Mouse (Mus musculus) G1E (cell line): ENCODE data around the gene Bicral. TPM values are rescaled to one million over a fixed set of nuclear protein-coding genes. Genes with fewer than 3 reads are reported as not detected.
"Not testable (repeated sequence)": the region's sequence is repeated elsewhere in the genome, so short reads cannot be mapped to it uniquely, and the experiment has no call there.

Source experiments
- ATAC-seq: 2 replicates; pipeline ENCODE4 v1.8.0; 2016; ENCODE audit warnings: mild to moderate bottlenecking; ENCODE audit not compliant: insufficient number of reproducible peaks, poor library complexity, low FRiP score, severe bottlenecking; ENCODE audit errors: extremely low read depth
- DNase-seq: peaks from one replicate; pipeline ENCODE4 v3.0.0; 2012; ENCODE audit warnings: low spot score
- H3K27me3 ChIP-seq: 2 replicates; pipeline ENCODE4 v1.6.1; 2012; ENCODE audit warnings: mild to moderate bottlenecking, low read length, inconsistent platforms; ENCODE audit not compliant: insufficient read depth
- H3K36me3 ChIP-seq: replicated peaks from 2 replicates; pipeline ENCODE3; 2012; ENCODE audit warnings: mild to moderate bottlenecking, inconsistent platforms
- H3K4me1 ChIP-seq: 2 replicates; pipeline ENCODE4 v1.6.1; 2012; ENCODE audit warnings: low read depth, low read length, inconsistent platforms, mixed read lengths; ENCODE audit not compliant: insufficient read depth
- H3K4me3 ChIP-seq: 2 replicates; pipeline ENCODE4 v1.5.1; 2012; ENCODE audit warnings: low read depth, mild to moderate bottlenecking, inconsistent platforms, low read length, moderate library complexity, mixed read lengths
- H3K9me3 ChIP-seq: replicated peaks from 2 replicates; pipeline ENCODE4 v1.6.1; 2012; ENCODE audit warnings: inconsistent platforms
- CTCF ChIP-seq: IDR thresholded peaks from 2 replicates; pipeline ENCODE4 v1.5.1; 2012; ENCODE audit warnings: low read depth, low read length, inconsistent platforms, mixed read lengths
- GATA1 ChIP-seq: IDR thresholded peaks from 2 replicates; pipeline ENCODE4 v1.6.1; 2012; ENCODE audit warnings: borderline replicate concordance, low read length, inconsistent platforms, mixed read lengths
- GATA2 ChIP-seq: IDR thresholded peaks from 2 replicates; pipeline ENCODE4 v1.6.1; 2012; ENCODE audit warnings: low read depth, low read length, inconsistent platforms, borderline replicate concordance
- POLR2AphosphoS5 ChIP-seq: IDR thresholded peaks from 2 replicates; pipeline ENCODE4 v1.6.1; 2012; ENCODE audit warnings: low read depth, low read length, inconsistent platforms; ENCODE audit not compliant: insufficient replicate concordance
- TAL1 ChIP-seq: conservative IDR thresholded peaks from 2 replicates; pipeline ENCODE4 v1.6.1; 2012; ENCODE audit warnings: low read depth, low read length, inconsistent platforms, mixed read lengths
- polyA plus RNA-seq: library from polyadenylated mRNA; stranded (reverse); fragments of >175 nt; gene quantifications from 2 replicates; pipeline ENCODE4 v1.2.3, GENCODE M21; 2012
- total RNA-seq, 2 experiments: library from RNA; stranded (forward) in 1 of 2; stranded (reverse) in 1 of 2; fragments of 200-1000 nt in 1 of 2; fragments of >200 nt in 1 of 2; fragmentation: Nextera tagmentation in 1 of 2; gene quantifications; 2 replicates each; pipeline ENCODE4 v1.2.3; 2014 to 2017

Bicral gene
- total and polyA plus RNA-seq, 3 experiments = 12.9 to 34.4 (median 13.4) TPM

DNA sequence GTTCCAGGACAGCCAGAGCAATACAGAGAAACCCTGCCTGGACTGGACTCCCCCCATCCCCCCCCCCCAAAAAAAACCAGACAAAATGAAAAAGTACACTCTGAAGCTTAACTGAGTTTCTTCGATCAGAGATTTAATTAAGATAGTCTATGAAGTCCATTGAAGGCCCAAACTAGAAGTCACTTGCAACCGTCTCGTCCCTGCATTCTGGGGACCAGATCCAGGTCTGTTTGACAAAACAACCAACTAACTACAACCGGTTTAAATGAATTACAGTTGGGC is 2.2 kb downstream of the Bicral start:
- Histone ChIP-seq H3K36me3 (peaks cover 28% of the 10 kb centered on the region), H3K4me1 (peaks cover 37% of the 10 kb centered on the region), H3K4me3 (peak overlapping the region; percentile 84), H3K9me3 (no peaks in the 10 kb centered on the region), H3K27me3 (no peaks in the 10 kb centered on the region)
- DNase-seq = no peak
- no peak for TF ChIP-seq TAL1
- ATAC-seq = no peak

DNA sequence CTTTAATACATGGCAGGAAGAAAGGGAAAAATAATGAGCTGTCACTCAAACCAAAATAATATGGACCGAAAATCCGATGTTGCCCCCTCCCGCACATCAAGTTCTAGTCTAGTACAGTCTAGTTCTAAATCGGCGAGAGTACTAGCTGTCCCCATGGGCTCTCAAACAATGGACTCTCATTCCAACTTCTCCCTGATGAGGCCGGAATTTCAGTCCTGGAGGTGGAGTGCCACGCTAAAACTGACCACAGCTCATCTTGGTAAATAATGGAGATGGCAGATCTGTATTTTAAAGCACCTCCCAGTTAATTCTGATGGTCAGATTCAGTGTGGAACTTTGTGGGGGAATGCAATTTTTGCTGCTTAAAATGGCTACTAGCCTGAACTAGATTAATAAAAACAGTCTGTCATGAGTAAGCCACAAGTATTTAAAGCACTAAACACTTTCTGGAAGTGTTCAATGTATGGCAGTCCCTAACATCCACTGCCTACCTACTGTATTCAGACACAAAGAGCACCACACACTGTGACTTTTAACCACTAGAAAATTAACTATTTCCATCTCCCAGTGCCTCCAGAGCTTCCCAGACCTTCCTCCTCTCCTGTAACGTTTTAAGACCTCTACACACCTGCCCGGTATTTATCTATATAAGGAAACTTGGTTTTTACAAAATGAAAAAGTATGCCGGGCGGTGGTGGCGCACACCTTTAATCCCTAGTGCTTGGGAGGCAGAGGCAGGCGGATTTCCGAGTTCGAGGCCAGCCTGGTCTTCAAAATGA is 2.8 kb downstream of the Bicral start:
- H3K36me3 ChIP-seq = peaks cover 33% of the 10 kb centered on the region
- no peak for DNase-seq
- peak overlapping the region; percentile 84 for H3K4me3 ChIP-seq
- no peaks in the 10 kb centered on the region for H3K9me3 ChIP-seq
- peaks cover 37% of the 10 kb centered on the region for H3K4me1 ChIP-seq
- no peak for TF ChIP-seq TAL1
- no peaks in the 10 kb centered on the region for H3K27me3 ChIP-seq
- no peak for ATAC-seq

DNA sequence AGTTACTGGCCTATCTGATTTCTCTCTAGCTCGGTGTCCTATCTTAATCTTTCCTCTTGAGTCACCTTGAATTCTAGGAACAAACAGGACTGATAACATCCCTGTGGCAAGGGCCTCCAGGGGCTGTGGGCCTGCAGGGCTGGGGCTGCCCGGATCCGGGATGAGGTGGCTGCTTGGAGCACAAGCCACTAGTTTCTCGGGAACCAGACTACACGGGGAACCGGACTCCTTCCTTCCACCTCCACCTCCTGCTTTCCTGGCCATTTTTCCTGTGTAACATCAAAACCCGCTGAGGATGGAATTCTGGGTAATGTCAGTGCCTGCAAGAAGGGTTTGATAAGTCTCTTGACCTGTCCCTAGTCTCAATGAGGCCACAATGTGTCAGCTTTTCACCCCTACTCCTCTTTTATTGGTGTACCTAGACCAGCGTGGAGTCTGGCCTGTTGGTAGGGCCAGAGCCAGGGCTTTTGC is 3.6 kb downstream of the Bicral start:
- Histone ChIP-seq H3K36me3 (peaks cover 40% of the 10 kb centered on the region), H3K9me3 (no peaks in the 10 kb centered on the region), H3K4me1 (peaks cover 37% of the 10 kb centered on the region), H3K27me3 (no peaks in the 10 kb centered on the region), H3K4me3 (peak overlapping the region; percentile 54; the same call in 1 of the 2 replicates)
- ATAC-seq = no peak
- TF ChIP-seq CTCF (no peak), POLR2AphosphoS5 (no peak), TAL1 (no peak), GATA1 (no peak), GATA2 (no peak)
- no peak for DNase-seq

DNA sequence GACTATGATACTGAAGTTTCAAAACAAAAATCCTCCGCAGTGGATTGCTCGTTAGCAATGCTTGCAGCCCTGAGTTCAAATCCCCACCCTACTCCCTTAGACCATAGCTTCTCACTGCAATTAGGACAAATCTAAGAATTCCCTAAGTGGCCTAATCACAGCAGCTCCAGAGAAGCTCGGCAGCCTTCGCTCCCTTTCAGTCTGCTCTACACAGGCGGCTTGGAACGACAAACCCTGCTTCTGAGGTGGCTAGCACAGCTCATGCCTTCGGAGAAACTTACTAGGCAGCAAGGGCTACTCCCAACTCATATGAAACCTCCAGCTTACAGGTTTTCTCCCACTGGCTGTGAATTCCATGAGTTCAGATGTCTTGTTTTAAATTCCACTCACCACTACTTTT is 4.2 kb downstream of the Bicral start:
- Histone ChIP-seq H3K27me3 (no peaks in the 10 kb centered on the region), H3K4me1 (peaks cover 40% of the 10 kb centered on the region), H3K4me3 (no peak overlapping the region; the same call in 1 of the 2 replicates), H3K9me3 (no peaks in the 10 kb centered on the region), H3K36me3 (peaks cover 46% of the 10 kb centered on the region)
- TF ChIP-seq GATA2 (no peak), CTCF (no peak), GATA1 (no peak), TAL1 (no peak), POLR2AphosphoS5 (no peak)
- ATAC-seq = no peak
- DNase-seq = no peak

DNA sequence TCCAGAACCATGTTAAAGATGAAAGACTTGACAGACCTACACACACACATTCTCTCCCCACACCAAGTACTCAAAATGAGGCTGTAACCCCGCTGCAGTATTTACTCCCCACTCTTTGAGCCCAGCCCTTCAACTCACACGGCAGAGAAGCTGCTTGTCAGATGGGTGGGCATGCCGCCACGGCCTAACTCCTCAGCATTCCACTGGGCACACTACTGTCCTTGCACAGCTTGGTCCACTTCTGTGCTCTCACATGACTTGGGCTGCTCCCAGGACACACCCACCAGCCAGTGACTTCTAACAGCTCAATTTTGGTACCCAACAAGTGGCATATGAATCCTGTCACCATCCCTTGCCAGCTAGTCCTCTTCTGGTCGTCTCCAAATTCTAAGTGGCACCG is 5.0 kb downstream of the Bicral start:
- Histone ChIP-seq H3K27me3 (no peaks in the 10 kb centered on the region), H3K36me3 (peaks cover 52% of the 10 kb centered on the region), H3K4me1 (peaks cover 40% of the 10 kb centered on the region), H3K9me3 (no peaks in the 10 kb centered on the region), H3K4me3 (peak overlapping the region; percentile 30; the same call in 1 of the 2 replicates)
- ATAC-seq (no peak), DNase-seq (no peak)
- TF ChIP-seq TAL1 (no peak), GATA2 (no peak), POLR2AphosphoS5 (no peak), CTCF (no peak), GATA1 (no peak)

DNA sequence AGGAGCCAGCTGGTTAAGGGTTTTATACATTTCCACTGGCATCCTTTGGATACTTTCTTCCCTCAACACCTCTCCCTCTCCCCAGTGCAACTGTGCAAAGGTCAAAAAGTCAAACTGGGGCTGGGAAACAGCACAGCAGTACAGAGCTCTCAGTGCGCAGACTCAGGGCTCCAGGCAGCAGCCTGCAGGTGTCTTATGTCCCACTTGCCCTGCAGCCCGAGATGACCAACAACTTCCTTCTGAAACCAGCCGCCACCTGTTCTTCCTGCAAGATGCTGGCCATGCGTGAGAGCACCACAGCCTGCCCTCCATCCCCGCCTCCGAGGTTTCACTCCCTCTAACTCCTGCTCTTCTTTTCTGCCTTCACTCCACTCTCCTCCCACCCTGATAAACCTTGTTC is 5.6 kb downstream of the Bicral start:
- Histone ChIP-seq H3K4me3 (no peak overlapping the region; the same call in 1 of the 2 replicates), H3K27me3 (no peaks in the 10 kb centered on the region), H3K9me3 (no peaks in the 10 kb centered on the region), H3K36me3 (peaks cover 55% of the 10 kb centered on the region), H3K4me1 (peaks cover 40% of the 10 kb centered on the region)
- TF ChIP-seq TAL1 (no peak), GATA2 (no peak), POLR2AphosphoS5 (no peak), CTCF (no peak), GATA1 (no peak)
- DNase-seq (no peak), ATAC-seq (no peak)

DNA sequence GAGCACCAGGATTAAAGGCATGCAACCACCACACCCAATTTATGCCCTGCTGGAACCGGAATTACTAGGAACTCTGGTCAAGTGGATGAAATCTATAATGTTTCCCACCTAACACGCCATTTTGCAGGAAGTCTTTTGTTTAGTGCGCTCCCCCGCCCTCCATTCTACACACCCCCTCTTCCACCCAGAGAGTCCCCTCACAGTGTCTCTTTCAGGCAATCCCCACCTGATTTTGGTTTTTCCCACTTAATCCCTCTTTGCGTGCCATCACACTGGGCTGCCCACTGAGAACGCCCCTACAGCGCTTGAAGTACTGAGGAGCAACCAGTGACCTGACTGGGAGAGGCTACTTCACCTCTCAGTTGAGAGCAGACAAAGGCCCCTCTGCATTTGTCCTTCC is 11.1 kb downstream of the Bicral start:
- DNase-seq = no peak
- peaks cover 79% of the 10 kb centered on the region for H3K36me3 ChIP-seq
- no peak for TF ChIP-seq CTCF
- TF ChIP-seq GATA1 = no peak
- no peak for TF ChIP-seq GATA2
- TF ChIP-seq TAL1 = no peak
- TF ChIP-seq POLR2AphosphoS5 = no peak

DNA sequence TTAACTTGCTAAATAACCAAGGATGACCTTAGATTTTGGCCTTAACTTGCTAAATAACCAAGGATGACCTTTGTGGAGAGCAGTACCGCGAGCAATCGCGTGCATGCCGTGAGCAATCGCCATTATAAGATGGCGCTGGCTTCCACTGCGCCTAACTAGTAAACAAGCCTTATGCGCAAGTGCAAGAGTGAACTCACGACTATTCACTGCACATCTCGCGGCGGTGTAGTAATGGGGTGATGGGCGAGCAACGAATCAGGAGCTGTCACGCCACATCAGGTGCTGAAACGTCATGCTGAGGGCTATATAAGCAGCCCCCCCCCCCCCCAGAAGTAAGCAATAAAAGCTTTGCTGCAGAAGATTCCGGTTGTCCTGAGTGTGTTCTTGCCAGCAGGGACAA is 11.7 kb downstream of the Bicral start:
- not testable (repeated sequence) for H3K4me3 ChIP-seq, H3K9me3 ChIP-seq, ATAC-seq, DNase-seq, H3K27me3 ChIP-seq
- Histone ChIP-seq H3K36me3 (peaks cover 81% of the 10 kb centered on the region), H3K4me1 (peaks cover 14% of the 10 kb centered on the region)

More for the DNA sequence above, 11.1 kb downstream of the Bicral start:
- no peak for ATAC-seq
- H3K9me3 ChIP-seq = no peaks in the 10 kb centered on the region
- H3K4me1 ChIP-seq = peaks cover 17% of the 10 kb centered on the region
- no peaks in the 10 kb centered on the region for H3K27me3 ChIP-seq
- H3K4me3 ChIP-seq = no peak overlapping the region
